Mouse (Mus musculus) liver, embryonic 14.5 days (tissue): ENCODE results near the gene Tmed9.

ENCODE experiments used
- CTCF ChIP-seq: IDR thresholded peaks from 2 replicates; pipeline ENCODE4 v1.5.1; 2016; ENCODE audit warnings: antibody characterized with exemption, low read depth, control low read depth
- EP300 ChIP-seq: IDR thresholded peaks from 2 replicates; pipeline ENCODE4 v1.6.1; 2016; ENCODE audit warnings: antibody characterized with exemption, low read depth

DNA sequence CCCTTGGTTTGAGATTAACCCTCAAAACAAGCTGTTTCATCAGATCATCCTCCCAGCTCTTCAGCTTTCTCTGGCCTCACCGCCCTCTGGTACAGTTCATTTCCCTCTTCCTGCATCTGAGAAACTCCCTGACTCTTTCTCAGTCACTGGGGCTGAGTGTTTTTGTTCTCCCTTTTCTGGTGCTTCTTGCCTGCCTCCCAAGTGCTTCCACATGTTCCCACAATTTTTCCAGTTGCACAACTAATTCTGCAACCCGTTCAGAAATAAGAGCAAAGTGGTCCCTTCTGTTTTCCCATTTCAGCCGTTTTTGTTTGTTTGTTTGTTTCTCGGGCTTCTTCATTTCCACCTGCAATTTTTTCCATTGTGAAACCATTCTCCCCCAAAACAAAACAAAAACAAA is 4.6 kb downstream of the Tmed9 start:
- TF ChIP-seq EP300 = no peak
- no peak for TF ChIP-seq CTCF
